Mouse (Mus musculus): Measurements from ENCODE around the gene Scarb1. TPM values are rescaled to one million over a fixed set of nuclear protein-coding genes. Genes with fewer than 3 reads are reported as not detected.

Scarb1 gene
- total RNA-seq, 2 experiments from 2014 or later, result 55.0 to 80.1 TPM

DNA sequence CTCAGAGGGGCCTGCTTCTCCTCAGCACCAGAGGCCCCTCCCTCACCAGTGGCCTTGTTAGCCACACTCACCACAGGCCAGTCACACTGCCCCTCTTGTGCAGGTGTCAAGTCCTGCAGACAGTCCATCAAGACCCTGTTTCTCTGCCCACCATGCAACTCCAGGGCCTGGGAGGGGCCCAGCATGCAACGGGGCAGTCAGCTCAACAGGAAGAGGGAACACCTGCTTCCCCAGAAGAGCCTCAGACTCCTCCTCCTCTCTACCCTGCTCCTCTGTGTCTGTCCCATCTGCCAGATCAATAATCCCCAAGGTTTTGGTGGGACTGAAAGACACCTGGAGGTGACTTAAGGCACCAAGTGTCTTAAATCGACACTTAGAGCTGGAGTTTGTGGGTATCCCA is 24.1 kb downstream of the Scarb1 start:
- intact Hi-C loops (cut with DNase I; ENCODE audit: low total_unique reads), result no loop called here
- no peak for DNase-seq

GRCm38 (mm10) chr5:125315110-125315509 is 25.8 kb downstream of the Scarb1 start:
- intact Hi-C loops (cut with DNase I; ENCODE audit: low total_unique reads), result no loop called here
- DNase-seq, result no peak

DNA sequence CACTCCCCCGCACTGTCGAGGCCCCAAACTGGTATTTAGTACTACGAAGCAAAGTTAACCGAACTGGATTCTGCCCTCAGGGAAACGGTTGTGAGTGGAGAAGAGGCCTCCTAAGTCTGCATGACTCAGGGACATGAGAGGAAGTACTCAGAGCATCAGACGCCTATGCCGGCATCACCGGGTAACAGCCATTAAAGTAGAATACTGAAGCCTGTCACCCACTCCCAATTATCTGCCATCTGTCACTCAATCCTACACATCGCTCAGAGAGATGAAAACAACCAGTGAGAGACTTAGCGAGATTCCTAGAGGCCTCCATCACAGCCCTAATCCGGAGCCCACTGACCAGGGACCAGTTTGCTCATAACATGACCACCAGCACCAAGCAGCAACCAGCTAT is 26.9 kb downstream of the Scarb1 start:
- intact Hi-C loops (cut with DNase I; ENCODE audit: low total_unique reads), result no loop called here
- DNase-seq, result no peak

GRCm38 (mm10) chr5:125312970-125313597 is 27.8 kb downstream of the Scarb1 start:
- intact Hi-C loops (cut with DNase I; ENCODE audit: low total_unique reads), result no loop called here

GRCm38 (mm10) chr5:125310986-125311385 is 29.9 kb downstream of the Scarb1 start:
- intact Hi-C loops (cut with DNase I; ENCODE audit: low total_unique reads), result no loop called here
- no peak for DNase-seq

More at GRCm38 (mm10) chr5:125312970-125313597, 27.8 kb downstream of the Scarb1 start:
- peak; percentile 73 for DNase-seq

- intact Hi-C loops (cut with DNase I; ENCODE audit: low total_unique reads), result no loop called here
- DNase-seq, result no peak
Observed at GRCm38 (mm10) chr5:125309193-125309592, 31.7 kb downstream of the Scarb1 start.

DNA sequence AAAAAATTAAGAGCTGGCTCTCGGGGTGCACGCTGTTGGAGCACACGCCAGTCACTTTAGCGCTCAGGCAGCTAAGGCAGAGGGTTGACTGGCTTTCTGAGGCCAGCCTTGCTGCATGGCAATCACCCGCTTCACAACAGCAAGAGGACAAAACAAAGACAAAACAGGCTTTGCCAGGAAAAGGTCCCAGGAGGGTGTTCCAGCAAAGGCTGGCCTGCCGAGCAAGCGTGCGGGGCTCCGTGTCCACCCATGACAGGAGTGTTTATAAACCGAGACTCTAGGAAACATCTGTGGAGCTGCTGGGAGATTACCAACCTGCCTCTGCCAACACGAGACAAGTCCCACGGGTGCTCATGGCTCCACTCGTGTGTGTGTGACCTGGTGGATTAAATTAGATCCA is 34.1 kb downstream of the Scarb1 start:
- intact Hi-C loops (cut with DNase I; ENCODE audit: low total_unique reads), result no loop called here
- peak; percentile 21 for DNase-seq

- DNase-seq, result no peak
- intact Hi-C loops (cut with DNase I; ENCODE audit: low total_unique reads), result no loop called here
Observed at GRCm38 (mm10) chr5:125306372-125306771, 34.5 kb downstream of the Scarb1 start.

GRCm38 (mm10) chr5:125305229-125306081 is 35.4 kb downstream of the Scarb1 start:
- DNase-seq, result no peak
- intact Hi-C loops (cut with DNase I; ENCODE audit: low total_unique reads), result no loop called here

DNA sequence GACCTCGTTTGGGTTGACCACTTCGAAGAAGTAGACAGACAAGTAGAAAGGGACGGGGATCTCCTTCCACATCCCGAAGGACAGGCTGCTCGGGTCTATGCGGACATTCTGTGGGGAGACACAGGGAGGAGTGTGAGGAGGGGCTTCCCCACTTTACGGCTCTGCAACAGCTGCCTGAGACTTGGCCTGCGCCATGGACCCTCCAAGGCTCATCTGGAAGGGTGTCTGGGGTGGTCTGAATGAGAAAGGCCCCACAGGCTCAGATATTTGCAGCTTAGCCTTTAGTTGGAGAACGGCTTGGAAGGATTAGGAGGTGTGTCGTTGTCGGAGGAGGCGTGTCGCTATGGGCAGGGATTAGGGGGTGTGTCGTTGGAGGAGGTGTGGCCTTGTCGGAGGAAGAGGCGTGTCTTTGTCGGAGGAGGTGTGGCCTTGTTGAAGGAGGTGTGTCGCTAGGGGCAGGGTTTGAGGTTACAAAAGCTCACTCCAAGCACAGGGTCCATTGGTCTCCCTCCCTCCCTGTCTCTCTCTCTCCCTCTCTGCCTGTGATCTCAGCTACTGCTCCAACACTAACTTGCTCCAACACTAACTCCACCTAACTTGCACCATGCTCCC is 36.5 kb downstream of the Scarb1 start:
- DNase-seq, result peak; percentile 28

GRCm38 (mm10) chr5:125303055-125303454 is 37.8 kb downstream of the Scarb1 start:
- DNase-seq, result no peak
- intact Hi-C loops (cut with DNase I; ENCODE audit: low total_unique reads), result no loop called here

More for the DNA sequence above, 36.5 kb downstream of the Scarb1 start:
- intact Hi-C loops (cut with DNase I; ENCODE audit: low total_unique reads), result no loop called here

DNA sequence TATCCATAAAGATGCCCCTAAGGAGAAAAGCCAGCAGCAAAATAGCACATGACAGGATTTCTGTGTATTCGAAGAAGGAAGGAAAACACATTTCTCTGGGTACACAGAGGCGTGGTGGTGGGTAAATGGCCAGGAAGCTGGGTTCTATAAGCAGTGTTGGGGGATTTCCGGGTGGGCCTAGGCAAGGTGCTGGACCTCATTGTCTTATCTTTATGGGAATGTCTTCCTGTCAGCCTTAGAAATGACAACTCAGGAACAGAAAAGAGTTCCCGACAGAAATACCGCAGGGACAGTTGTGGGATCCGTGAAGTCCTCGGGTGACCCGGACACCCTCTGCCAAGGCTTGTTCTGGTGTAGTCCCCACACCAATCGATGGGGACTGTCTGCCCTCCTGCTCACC is 42.7 kb downstream of the Scarb1 start:
- DNase-seq, result no peak
- intact Hi-C loops (cut with DNase I; ENCODE audit: low total_unique reads), result no loop called here

GRCm38 (mm10) chr5:125297171-125297570 is 43.7 kb downstream of the Scarb1 start:
- no peak for DNase-seq
- intact Hi-C loops (cut with DNase I; ENCODE audit: low total_unique reads), result no loop called here

GRCm38 (mm10) chr5:125292951-125293350 is 47.9 kb downstream of the Scarb1 start:
- intact Hi-C loops (cut with DNase I; ENCODE audit: low total_unique reads), result no loop called here
- no peak for DNase-seq

GRCm38 (mm10) chr5:125291895-125292294 is 49.0 kb downstream of the Scarb1 start:
- no peak for DNase-seq
- intact Hi-C loops (cut with DNase I; ENCODE audit: low total_unique reads), result no loop called here

GRCm38 (mm10) chr5:125291387-125291786 is 49.5 kb downstream of the Scarb1 start:
- DNase-seq, result no peak
- intact Hi-C loops (cut with DNase I; ENCODE audit: low total_unique reads), result no loop called here

GRCm38 (mm10) chr5:125287053-125287655 is 53.7 kb downstream of the Scarb1 start:
- intact Hi-C loops (cut with DNase I; ENCODE audit: low total_unique reads), result loop anchor here (5.0 kb wide), 1 partner anchor 65 kb away; no protein-coding TSS in a partner anchor
- no peak for DNase-seq

GRCm38 (mm10) chr5:125286090-125286489 is 54.8 kb downstream of the Scarb1 start:
- DNase-seq, result no peak
- intact Hi-C loops (cut with DNase I; ENCODE audit: low total_unique reads), result loop anchor here (5.0 kb wide), 1 partner anchor 66 kb away; no protein-coding TSS in a partner anchor

DNA sequence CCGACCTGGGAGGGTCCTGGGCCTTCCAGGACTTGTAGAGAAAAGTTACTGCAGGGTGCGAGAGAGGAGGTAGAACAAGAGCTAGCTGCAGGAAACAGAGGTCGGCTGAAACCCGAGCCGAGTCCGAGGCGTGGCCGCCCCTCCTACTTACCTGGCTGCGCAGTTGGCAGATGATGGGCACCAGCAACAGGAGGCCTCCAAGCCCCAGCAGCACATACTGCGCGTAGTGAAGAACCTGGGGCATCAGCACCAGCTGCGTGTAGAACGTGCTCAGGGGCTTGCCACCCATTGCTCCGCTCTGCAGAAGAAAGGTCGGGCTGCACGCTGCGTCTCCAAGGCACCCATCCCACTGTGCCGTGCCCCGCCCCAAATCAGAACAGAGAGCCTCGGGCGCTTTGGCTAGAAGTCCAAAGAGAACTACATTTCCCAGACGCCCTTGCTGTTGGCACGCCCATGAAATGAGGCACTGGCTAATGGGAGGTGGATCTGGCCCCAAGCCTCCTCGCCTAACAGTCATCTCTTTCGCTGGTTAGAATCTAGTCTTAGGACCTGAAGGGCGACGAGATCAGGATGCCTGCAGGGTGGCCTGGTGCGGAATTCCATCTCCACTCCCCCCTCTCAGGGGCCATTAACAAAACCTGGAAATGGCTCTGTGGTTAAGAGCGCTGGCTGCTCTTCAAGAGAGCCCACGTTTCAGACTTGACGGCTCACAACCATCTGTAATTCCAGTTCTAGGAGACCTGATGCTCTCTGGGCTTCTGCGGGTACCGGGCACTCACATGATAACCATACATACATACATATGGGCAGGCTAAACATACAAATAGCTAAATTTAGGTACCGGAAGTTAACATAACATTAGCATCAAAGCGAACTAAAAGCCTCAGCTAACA is 56.9 kb downstream of the Scarb1 start:
- DNase-seq, result peak; percentile 58
- intact Hi-C loops (cut with DNase I; ENCODE audit: low total_unique reads), result no loop called here

All from gastrocnemius, postnatal 14 days (tissue).